Mouse (Mus musculus) c-Kit-negative CD71-positive TER-119-positive erythroid progenitor cells, embryonic 14.5 days (primary cell): ENCODE results near the gene Cd300a.
"Not testable (repeated sequence)": the region's sequence is repeated elsewhere in the genome, so short reads cannot be mapped to it uniquely, and the experiment has no call there.

Experiments
- DNase-seq: peaks from one replicate; pipeline ENCODE4 v3.0.0-alpha.2; 2013; ENCODE audit warnings: low read depth, low spot score

Gene Cd300a

DNA sequence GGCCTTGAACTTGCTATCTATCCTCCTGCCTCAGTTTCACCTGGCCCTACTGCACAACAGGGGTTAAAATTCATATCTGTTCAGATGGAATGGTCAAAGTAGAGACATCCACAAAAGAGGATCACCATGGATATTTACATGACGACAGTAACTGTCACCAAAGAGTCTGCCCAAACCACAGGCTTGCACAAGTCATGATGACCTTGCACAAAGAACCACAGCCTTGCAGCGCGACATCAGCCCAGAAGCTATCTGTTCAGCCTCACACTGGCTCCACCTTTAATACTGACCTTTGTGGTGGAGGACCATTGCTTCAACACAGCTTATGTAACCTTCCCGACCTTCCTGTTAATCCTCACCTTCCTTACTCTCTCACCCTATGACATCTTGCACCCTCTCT is 17.7 kb downstream of the Cd300a start:
- no peak for DNase-seq

DNA sequence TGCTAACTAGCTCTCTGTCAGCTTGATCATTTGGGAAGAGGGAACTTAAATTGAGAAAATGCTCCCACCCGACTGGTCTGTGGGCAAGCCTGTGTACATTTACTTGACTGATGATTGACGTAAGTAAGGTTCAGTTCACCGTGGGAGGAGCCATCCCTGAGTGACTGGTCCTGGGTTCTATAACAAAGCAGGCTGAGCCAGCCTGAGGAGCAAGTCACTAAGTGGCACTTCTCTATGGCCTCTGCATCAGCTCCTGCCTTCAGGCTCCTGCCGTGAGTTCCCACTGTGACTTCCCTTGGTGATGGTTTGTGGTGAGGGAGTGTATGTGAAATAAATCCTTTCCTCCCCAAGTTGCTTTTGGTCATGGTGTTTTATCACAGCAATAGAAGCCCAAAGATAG is 18.2 kb downstream of the Cd300a start:
- no peak for DNase-seq

DNA sequence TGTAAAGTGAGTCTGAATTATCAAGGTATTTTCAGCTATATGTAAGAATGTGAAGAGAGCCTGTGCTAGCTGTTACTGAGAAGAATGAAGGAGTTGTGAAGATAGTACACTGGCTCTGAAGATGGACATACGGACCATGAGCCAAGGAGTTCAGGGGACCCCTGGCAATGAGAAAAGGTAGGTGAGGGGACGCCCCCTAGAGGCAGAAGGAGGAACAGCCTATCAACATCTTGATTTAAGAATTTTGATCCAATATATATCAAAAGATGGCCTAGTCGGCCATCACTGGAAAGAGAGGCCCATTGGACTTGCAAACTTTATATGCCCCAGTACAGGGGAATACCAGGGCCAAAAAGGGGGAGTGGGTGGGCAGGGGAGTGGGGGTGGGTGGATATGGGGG is 19.7 kb downstream of the Cd300a start:
- not testable (repeated sequence) for DNase-seq

DNA sequence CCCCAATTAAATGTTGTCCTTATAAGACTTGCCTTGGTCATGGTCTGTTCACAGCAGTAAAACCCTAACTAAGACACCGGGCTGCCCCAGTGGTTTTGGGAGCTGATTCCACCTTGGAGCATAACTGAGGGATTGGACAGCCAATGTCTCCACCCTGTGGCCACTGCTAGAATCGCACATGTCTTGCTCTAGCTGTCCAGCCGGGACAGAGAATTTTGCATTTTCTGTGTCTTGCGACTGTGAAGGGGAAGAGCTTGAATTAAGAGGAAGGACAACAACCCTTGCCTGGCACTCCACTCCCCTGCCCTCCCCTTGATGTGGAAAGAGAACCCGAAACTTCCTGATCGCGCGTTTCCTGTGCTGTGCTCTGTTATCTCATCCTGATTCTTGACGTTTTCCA is 23.0 kb downstream of the Cd300a start:
- DNase-seq, result no peak

DNA sequence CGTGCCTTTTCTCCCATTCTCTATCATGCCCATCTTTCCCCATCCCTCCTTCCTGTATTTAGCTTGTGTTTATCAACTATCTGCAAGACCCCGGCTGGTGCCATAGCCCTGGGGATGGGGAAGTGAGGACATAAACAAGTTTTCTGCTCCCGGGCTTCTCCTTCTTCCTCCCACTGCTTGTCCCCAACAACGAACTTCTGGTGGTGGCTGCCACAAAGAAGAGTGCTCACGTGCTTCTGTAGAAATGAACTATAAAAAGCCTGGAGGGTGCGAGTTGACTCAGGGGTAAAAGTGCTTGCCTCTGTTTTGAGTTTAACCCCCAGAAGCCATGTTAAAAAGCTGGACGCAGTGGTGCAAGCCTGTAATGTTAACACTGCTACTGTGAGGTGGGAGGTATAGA is 25.1 kb downstream of the Cd300a start:
- DNase-seq, result no peak

DNA sequence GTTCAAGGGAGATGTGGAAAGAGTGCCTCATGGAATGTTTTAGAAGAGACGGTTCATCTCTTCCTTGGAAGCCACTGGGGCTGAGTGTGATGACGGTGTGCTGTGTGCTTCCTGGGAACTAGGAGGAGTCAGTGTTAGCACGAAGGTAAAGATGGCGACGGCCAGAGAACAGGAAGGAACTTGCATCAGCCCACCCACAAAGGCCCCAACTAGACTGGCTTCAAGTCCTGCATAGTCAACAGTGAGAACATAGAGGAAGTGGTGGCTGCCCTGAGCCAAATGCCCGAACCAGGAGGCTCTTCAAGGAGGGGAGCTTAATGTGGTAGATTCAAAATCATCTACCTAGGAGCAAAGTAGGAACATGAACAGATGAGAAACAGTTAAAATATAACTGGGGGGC is 27.3 kb downstream of the Cd300a start:
- DNase-seq, result no peak

DNA sequence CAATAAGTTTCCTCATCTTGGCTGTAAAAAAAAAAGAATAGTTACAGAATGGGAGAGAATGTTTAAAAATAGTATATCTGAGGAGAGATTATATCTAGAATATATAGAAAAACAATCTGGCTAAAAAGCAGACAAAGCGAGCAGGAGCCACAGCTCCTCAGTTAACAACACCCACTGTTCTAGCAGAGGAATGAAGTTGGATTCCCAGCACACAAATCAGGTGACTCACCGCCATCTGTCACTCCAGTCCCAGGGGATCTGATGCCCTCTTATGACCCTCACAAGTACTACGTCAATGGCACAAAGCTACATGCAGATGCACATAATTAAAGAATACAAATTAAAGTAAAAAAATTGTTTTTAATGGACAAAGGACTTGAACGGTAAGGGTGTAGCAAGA is 32.6 kb downstream of the Cd300a start:
- no peak for DNase-seq

DNA sequence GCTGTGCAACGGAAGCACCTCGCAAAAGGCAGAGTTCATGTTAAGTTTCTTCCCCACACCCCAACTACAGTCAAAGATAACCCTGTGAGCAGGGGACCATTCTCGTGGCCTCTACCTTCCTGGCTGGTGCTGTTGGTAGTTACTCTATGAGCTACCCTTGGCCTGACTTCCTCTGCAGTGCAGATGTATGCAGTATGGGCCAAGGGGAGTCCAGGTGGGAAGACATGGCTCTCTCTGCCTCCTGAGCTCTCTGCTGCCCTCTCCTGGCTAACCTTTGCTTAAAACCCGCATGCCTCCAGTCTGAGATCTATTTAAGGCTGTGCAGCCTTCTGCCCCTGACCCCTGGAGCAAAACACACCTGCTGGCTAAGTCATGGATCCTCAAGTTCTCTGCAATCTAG is 34.1 kb downstream of the Cd300a start:
- DNase-seq, result no peak

DNA sequence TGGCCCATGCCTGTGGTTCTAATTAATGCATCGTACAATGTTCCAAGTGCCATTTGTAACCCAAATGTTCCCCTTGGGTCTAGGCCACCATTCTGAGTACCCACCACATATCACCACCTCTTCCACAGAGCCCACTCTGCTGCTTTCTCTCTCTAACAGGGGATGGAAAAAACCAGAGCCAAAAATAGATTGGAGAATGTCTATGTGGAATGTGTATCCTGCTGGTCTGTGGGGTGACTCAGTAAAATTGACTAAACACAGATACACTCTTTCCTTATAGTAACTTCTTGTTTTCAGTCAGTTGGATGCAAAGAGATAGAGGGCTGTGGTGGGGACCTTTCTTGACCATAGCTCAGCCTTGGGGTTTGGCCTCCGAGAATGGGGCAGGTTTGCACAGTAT is 39.7 kb downstream of the Cd300a start:
- no peak for DNase-seq

DNA sequence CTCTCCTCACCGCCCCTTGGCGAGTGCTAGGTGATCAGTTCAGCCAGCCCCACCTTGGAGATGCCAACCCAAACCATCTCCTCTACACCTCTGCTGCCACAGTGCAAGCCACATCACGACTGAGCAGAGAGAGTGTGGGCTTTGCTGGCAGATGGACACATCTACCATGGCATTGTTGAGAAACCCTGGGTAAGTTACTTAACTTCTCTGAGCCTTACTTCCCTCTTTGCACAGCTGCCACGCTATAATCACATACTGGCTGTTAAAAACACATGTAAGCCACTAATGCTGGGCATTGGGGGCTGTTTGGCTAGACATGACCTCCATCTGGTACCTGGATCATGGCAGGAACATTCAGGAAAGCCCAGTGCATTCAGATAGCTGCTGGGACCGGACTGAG is 41.2 kb downstream of the Cd300a start:
- no peak for DNase-seq

DNA sequence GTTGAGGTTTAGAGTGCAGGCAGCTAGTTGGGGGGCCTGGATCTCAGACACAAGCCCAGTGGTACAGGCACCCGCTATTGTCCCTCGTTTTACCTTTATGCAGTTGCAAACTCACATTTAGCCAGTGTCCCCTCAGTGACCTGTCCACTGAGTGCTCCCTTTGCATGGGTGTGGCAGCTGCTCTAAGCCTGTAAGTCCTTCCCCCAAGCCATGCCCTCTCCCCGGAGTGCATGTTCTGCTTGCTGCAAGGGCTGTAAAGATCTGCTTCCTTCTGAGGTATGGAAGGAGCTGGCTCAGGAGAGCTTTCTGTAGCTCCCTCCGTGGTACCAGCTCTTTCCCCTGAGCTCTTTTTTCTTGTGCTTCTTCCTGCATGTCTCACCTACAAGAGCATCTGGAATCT is 43.8 kb downstream of the Cd300a start:
- no peak for DNase-seq

DNA sequence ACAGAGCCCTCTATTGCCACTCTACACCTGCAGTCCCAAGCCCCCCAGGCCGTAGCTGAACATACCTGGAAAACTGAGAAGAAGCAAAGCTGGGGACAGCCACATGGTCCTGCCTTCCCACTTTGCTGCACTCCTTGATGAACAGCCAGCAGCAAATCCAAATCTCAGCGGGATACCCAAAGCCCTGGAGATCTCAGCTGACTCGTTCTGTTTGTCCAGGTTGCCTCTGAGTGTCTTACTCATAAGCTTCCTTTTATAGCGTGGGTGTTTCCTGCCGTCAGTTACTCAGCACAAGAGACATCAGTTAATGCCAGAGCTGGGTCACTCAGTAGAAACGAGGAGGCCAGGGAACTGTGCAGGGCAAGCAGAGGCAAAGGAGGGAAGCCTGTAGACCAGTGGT is 44.3 kb downstream of the Cd300a start, which contains the start of gene Cd300lb:
Cd300lb (minus strand) TSS at position 243 of the 400 bp plus-strand sequence.
- DNase-seq, result no peak
